Mouse (Mus musculus): Measurements from ENCODE around the gene 1700001C19Rik.

1700001C19Rik gene

GRCm38 (mm10) chr17:47368401-47369086 lies 68.6 kb downstream of the 1700001C19Rik start, which contains the start of gene Mrps10:
Mrps10 (plus strand) TSS chr17:47368887.
- peak; percentile 93 for DNase-seq

Data from kidney, adult 9 months (tissue).